Mouse (Mus musculus): ENCODE results near the gene Rps6ka2. TPM values are rescaled to one million over a fixed set of nuclear protein-coding genes. Genes with fewer than 3 reads are reported as not detected.
"Not testable (repeated sequence)": the region's sequence is repeated elsewhere in the genome, so short reads cannot be mapped to it uniquely, and the experiment has no call there.

The Rps6ka2 gene
- total RNA-seq, 4 experiments from 2014 or later, result 32.1 to 43.0 (median 37.4) TPM

DNA sequence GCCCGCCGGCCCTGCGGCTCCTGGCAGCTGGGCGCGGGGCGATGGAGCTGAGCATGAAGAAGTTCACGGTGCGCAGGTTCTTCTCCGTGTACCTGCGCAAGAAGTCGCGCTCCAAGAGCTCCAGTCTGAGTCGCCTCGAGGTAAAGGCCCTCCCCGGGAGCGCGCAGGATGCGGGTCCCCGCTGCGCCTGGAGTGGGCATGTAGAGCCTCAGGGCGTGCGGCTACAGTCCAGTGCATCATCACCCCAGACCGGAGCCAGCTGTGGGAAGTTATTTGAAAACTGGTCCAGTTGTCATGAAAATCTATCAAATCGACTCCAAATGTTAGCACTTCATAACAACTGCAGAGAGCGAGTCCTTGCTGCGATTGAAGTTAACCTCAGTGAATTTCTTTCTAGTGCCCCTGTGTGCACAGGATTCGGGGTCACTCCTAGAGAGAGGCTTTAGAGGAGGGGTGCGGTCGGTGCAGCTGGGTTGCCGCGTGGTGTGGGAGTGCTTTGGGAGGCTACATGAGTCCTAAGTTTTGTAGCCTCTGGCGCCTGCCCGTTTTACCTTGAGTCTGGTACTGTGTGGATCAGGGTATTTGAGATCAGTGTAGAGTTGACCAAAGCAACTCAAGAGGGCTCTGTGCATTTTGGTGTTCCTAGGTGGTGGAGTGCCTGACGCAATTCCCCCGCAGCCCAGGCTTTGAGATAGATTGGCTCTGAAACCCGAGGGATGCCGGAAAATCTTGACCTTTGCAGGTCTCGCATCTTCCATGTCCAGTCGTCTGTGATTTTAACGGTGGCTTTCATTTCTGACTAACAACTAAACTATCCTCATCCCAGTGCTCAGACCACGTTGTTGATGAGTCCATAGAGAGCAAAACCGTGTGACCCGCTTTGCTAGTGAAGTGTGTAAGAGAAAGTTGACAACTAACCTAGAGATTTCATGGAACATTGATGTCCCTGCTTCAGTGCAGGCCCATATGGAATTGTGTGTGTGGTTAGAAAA, 685 bp downstream of the Rps6ka2 start:
- no peak for DNase-seq (ENCODE audit: low spot score in 2 of 2)

DNA sequence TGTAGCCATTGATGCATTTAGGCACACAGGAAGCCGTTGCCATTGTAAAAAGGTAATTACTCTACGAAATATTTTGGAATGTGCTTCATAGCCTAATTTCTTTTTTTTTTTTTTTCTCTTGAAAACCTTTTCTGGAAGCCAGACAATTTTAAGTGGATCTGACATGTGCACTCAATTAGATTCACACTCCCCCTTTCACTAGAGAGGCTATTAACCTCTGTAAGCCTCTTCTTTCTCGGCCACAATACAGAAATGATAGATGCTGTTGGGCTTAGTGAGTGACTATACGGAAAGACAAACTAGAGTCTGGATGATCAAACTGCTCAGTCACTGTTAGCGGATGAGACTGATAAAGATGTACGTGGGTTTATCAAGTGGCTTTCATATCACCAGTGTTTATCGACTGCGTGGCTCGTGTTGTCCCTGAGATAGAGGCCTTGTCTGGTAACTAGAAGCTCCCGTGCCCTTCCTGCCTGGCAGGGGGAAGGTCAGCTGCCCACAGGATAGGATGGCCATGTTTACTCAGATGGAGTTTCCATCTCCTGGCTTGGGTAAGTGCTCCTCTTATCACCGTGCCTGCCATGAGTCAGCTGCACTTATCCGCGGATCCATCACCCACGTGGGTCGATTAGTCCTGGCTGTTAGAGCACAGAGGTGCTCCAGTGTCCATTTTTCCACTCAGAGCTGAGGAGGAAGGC, 3.6 kb downstream of the Rps6ka2 start:
- DNase-seq (ENCODE audit: low spot score in 2 of 2), result no peak

DNA sequence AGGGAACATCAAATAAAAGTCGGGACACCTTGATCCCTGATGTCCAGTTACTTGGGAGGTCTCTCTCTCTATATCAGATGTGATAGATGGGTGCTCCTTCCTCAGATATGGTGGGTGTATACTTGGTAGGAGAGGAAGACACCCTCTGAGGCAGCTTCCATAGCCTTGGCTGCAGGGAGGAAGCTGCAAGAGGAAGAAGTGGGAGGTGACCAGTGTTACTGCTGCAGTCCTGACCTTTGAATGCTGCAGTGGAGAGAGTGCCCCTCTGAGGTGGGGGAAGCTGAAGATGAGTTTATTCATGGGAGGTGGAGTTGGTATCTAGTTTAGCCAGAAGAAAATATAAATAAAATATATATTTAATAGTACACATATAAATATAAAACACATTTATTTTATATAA, 5.4 kb downstream of the Rps6ka2 start:
- no peak for DNase-seq (ENCODE audit: low spot score in 2 of 2)

DNA sequence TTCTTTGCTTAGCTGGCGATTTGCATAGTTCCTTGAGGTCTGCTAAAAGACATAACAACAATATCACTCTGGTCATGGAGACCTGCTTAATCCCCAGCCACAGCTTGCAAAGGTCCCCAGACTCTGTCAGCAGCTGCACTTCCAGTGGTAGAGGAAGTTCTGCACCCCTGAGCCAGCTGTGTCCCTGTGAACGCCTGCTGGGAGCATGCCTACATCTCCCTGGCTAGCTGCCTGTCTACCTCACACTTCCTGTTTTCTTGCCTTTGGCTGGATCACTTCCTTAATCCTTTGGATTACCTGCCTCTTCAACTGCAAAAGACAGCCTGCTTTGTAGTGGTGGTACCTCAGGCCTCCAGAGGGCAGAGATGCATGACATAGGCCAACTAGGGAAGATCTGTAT, 6.5 kb downstream of the Rps6ka2 start:
- DNase-seq (ENCODE audit: low spot score in 2 of 2), result no peak

GRCm38 (mm10) chr17:7178196-7178595, 8.3 kb downstream of the Rps6ka2 start:
- DNase-seq (ENCODE audit: low spot score in 2 of 2), result no peak

DNA sequence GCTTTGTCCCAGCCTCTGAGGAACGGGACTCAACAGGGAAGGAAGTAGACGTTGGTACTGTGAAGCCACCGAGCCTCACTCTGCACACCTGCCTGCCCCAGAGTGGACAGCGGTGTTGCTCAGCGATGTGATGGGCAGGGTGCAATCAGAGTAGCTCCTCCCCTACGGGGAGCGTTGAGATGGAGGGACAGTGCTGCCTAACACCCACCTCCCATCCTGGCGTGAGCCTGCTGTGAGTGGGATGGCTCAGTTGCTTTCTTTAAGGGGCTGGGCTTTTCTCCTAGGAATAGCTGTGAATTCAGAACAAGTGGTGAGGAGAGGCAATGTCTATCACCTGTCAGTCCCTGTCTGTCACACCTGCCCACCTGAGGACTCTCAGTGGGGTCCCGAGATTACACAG, 12.3 kb downstream of the Rps6ka2 start:
- DNase-seq (ENCODE audit: low spot score in 2 of 2), result no peak

DNA sequence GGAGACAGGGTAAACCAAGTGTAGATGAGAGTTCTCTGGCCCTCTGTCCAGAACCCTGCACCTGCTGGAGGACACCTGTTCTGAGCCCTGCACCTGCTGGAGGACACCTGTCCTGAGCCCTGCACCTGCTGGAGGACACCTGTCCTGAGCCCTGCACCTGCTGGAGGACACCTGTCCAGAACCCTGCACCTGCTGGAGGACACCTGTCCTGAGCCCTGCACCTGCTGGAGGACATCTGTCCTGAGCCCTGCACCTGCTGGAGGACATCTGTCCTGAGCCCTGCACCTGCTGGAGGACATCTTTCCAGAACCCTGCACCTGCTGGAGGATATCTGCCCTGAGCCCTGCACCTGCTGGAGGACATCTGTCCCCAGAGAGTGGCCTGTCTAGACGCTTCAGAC, 17.1 kb downstream of the Rps6ka2 start:
- DNase-seq (ENCODE audit: low spot score in 2 of 2), result not testable (repeated sequence)

GRCm38 (mm10) chr17:7189425-7189824, 19.5 kb downstream of the Rps6ka2 start:
- no peak for DNase-seq (ENCODE audit: low spot score in 2 of 2)

DNA sequence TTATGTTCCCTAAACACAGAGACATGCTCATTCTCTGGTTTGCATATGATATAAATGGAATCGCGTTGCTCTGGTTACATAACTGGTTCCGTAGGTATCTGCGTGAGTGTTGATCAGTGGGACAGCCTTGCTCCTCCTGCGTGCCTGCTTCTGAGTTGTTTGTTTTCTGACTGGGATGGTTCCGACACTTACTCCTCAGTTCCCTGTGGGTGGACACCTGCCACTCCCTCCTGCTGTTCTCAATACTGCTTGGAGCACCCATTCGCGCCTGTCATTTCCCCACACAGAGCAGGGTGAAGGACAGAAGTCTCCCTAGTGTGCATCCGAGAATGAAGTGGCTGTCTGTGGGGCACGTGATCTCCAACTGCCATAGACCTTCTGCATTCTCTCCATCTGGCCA, 20.1 kb downstream of the Rps6ka2 start:
- DNase-seq (ENCODE audit: low spot score in 2 of 2), result no peak

GRCm38 (mm10) chr17:7194140-7194840, 24.4 kb downstream of the Rps6ka2 start:
- no peak for DNase-seq (ENCODE audit: low spot score in 2 of 2)

GRCm38 (mm10) chr17:7197121-7197925, 27.4 kb downstream of the Rps6ka2 start:
- DNase-seq (ENCODE audit: low spot score in 2 of 2), result peak in 1 of 2 experiments; percentile 66

DNA sequence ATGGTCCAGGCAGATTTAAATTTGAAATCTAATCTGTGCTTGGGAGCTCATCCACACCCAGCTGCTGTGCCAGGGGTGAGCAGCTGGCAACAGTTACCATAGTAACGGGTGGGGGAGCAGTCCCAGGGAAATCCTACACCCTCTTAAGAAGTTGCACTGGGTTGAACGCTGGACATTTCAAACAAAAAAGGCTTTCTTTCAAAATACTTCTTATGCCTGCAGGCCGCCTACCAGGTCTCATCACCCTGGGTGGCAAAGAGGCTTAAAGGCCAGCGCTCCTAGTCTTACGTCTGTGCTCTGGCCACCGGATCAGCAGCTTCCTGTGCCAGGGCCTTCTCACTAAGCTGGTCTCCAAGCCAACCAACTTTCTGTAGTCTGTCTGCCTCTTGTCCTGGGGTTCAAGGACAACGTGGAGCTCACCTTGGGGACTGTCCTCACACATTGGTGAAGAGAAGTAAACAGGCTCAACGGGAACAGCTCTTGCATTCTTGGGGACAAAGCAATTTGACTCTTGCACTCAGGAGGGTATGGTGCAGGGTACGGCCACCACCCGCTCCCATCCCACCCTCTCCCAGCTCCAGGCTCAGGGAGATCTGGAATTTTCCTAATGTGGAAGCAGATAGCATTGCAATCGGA, 35.0 kb downstream of the Rps6ka2 start:
- DNase-seq (ENCODE audit: low spot score in 2 of 2), result no peak

GRCm38 (mm10) chr17:7206434-7207145, 36.7 kb downstream of the Rps6ka2 start:
- no peak for DNase-seq (ENCODE audit: low spot score in 2 of 2)

GRCm38 (mm10) chr17:7210648-7211047, 40.7 kb downstream of the Rps6ka2 start:
- DNase-seq (ENCODE audit: low spot score in 2 of 2), result no peak

DNA sequence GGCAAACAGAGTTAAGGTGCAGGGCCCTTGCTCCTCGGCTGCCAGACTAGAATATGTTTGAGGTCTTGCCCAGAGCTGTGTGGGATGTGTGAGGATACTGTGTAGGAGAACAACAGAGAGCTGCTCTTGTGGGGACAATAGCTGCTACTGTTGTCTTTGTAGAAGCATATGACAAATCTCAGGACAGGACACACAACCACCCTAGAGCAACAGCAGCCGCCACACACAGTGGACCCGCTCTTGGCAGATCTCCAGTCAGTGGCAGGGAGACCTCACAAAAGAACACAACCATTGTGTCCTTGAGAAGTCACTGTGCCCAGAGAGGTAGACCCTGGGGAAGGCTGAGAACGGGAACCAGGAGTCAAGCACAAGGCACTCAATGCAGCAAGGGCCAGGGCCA, 42.0 kb downstream of the Rps6ka2 start:
- no peak for DNase-seq (ENCODE audit: low spot score in 2 of 2)

GRCm38 (mm10) chr17:7213214-7213613, 43.3 kb downstream of the Rps6ka2 start:
- DNase-seq (ENCODE audit: low spot score in 2 of 2), result no peak

GRCm38 (mm10) chr17:7214061-7214460, 44.1 kb downstream of the Rps6ka2 start:
- peak; percentile 83 to 92 for DNase-seq (ENCODE audit: low spot score in 2 of 2)

- no peak for DNase-seq (ENCODE audit: low spot score in 2 of 2)
These were observed 47.9 kb downstream of the Rps6ka2 start for GRCm38 (mm10) chr17:7217791-7218329.

DNA sequence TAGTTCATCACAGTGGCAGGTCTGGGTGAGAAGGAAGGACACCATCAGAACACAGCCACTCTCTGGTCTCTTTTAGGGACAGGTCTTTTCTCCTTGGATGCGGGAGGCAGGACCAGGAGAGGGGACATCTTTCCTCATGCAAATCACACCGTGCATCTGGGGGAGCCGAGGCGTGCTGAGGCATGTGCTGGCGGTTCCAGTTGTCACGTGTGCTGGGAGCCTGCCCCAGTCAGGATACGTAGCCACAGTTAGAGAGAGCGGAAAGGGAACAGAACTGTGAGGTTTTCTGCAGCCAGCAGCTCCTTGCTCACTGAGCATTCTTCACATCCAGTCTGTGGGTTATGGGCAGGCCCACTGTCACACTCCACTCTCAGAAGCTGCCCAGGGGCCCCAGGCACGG, 48.5 kb downstream of the Rps6ka2 start:
- no peak for DNase-seq (ENCODE audit: low spot score in 2 of 2)

Measured in layer of hippocampus, adult 8-10 months (tissue).